Mouse (Mus musculus) urinary bladder, postnatal 14 days (tissue): Measurements from ENCODE around the gene Rassf8.

Experiments
- DNase-seq: peaks from one replicate; pipeline ENCODE4 v3.0.0; 2021; ENCODE audit warnings: low spot score

Rassf8 gene

DNA sequence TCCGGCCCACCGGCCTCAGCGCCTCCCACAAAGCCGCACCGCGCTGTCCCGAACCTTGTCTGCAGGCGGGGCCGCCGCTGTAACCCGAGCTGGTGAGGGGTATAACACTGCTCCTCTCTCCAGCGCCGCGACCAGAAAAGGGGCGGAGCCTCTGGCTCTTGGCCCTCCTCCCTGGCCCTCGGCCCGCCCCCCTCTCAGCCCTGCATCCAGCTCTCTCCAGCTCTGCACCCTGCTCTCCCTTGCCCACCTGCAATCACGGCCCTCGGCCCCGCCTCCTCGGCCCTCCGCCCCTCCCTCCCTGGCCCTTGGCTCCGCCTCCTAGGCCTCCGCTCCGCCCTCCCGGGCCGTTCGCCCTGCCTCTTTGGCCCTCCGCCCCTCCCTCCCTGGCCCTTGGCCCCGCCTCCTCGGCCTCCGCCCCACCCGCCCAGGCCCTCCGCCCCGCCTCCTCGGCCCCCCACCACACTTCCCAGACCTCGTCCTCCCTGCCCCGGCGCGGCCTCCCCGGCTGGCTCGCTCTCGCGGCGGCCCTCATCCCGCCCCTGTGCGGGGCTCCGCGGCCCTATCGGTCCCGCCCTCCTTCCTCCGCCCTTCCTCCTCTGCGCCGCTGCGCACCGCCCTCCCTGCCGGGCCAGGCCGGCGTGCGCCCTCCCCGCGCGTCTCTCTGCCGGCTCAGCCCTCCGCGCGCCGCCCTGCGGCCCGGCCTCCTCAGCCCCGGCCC lies at the start of gene Rassf8:
Rassf8 (plus strand) TSS at position 617 of the 718 bp plus-strand sequence.
- peak; percentile 91 for DNase-seq

DNA sequence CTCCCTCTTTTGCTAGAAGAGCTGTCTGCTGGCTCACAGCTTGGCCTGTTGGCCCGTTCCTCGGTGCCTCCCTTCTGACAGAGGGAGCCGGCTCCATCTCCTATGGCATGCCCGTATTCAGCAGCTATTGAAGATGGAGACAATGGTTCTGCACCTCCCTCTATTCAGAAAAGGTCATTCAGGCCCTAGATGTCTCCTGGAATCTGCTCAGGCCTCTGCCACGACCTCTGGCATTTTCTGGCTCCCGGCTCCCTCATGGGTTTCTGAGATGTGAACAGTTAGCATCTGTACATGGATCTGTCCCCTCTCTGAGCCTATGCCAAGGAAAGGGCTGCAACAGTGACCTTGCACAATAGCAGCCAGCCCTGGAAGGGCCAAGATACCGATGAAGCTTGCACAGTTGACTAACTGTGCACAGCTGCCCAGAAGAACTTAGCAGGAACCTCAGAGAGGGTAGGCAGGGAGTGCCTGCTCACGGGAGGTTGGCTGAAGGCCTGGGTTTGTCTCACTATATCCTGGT lies 45.5 kb upstream of the Rassf8 start:
- DNase-seq = no peak

GRCm38 (mm10) chr6:145703667-145704066 lies 42.9 kb upstream of the Rassf8 start:
- no peak for DNase-seq

- DNase-seq = no peak
Measured at GRCm38 (mm10) chr6:145709956-145710720, 36.4 kb upstream of the Rassf8 start.

DNA sequence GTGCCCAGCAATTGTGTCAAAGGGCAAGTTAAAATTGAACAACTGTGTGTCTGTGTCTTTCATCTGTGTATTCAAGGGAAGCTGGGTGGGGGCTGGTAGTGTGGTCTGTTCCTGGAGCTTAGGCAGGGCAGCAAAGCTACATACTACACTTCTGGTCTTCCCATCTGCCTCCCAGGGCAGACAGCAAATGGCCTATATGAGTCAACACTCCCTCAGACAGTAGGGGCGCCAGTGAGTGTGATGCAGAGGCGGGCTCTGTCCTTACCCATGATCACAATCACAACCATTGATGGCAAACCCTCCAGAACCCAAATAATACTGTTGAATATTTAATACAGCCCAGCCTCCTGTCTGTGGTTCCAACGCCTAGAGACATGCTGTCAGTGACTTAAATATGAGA lies 35.8 kb upstream of the Rassf8 start:
- no peak for DNase-seq

- DNase-seq = no peak
Measured at GRCm38 (mm10) chr6:145711320-145711719, 35.2 kb upstream of the Rassf8 start.

- DNase-seq = no peak
Measured at GRCm38 (mm10) chr6:145713241-145714114, 33.1 kb upstream of the Rassf8 start.

GRCm38 (mm10) chr6:145714131-145714530 lies 32.4 kb upstream of the Rassf8 start:
- DNase-seq = no peak

GRCm38 (mm10) chr6:145722596-145722995 lies 24.0 kb upstream of the Rassf8 start:
- DNase-seq = no peak

DNA sequence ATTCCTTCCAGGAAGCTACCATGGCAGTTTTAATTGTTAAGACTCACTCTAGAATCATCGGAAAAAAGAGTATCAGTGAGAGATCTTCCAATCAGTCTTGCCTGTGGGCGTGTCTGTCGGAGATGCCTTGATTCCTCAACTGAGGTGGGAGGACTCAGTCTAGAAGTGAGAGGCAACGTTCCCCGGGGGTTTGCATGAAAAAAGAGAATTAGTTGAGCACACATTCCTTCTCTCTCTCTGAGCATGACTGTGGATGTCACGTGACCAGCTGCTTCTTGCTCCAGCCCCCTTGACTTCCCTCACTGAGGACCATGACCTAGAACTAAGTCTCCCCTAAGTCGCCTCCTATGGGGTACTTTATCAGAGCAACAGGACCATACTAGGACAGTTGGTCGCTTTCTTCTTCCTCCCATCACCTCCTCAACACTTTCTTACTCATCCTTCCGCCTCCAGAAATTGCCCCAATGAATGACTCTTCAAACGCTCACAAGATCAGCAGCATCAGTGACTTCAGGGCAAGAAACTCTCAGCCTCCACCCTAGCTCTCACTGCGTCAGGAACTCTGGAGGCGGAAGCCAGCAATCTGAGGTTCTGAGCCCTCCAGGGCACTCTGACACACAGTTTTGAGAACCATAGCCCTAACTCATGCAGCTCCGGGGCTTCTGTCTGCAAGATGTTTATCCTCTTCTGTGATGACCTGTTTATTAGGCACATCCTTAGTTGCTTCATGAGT lies 23.3 kb upstream of the Rassf8 start:
- no peak for DNase-seq

DNA sequence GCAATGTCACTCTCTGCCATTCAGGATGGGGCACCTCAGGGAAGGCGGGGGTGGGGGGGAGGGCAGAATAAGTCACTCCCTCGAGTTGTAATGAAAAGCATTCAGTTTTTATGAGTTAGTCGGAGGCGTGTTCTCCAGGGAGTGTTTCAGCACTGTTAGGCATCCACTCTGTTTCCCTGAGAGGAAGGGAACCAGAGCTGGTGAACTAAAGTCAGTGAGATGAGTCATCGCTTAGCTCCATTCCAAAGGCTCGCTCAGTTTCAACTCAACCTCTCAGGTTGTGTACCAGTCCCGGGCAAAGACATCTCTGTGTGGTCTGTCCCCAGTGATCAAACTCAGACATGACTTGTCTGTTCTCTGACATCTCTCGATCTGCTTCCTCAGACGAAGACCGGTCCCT lies 20.7 kb upstream of the Rassf8 start:
- peak; percentile 22 for DNase-seq

- DNase-seq = no peak
Measured at GRCm38 (mm10) chr6:145726986-145727385, 19.6 kb upstream of the Rassf8 start.

GRCm38 (mm10) chr6:145732868-145733267 lies 13.7 kb upstream of the Rassf8 start:
- no peak for DNase-seq

DNA sequence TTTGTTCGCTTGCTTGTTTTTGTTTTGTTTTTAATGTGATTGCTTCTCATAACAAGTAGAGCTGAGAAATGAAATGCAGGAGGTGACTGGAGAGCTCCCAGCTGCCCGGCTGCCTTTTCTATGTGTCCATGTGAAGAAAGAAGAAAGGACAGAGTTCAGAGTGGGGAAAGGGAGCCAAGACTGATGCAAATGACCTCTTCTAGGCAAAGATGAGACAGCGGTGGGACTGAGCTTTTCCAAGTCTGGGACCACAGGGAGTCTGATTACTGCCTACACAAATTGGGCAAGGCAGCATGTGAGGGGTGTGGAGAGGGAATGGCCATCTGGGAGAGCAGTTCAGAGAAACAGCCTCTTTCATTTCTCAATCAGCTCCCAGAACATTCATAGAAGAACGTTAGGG lies 13.3 kb upstream of the Rassf8 start:
- DNase-seq = no peak

DNA sequence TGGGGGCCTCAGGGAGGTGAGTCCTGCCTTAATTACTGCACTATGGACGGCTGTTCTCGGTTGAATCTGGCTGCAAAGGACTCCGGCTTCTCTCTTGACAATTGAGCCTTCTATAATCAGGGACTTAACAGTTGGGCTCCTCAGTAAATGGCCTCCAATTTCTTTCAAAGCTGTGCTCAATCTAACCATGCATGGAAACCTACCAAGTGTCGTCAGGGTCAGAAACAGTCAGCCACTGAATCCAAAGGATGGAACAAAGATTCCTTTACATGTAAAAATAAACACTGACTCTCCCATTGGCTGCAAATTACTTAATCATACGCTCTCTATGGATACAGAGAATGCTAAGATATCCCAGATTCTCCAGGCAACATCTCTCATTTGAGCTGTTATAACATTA lies 12.6 kb upstream of the Rassf8 start:
- no peak for DNase-seq

- DNase-seq = no peak
Measured at GRCm38 (mm10) chr6:145736099-145736498, 10.4 kb upstream of the Rassf8 start.

DNA sequence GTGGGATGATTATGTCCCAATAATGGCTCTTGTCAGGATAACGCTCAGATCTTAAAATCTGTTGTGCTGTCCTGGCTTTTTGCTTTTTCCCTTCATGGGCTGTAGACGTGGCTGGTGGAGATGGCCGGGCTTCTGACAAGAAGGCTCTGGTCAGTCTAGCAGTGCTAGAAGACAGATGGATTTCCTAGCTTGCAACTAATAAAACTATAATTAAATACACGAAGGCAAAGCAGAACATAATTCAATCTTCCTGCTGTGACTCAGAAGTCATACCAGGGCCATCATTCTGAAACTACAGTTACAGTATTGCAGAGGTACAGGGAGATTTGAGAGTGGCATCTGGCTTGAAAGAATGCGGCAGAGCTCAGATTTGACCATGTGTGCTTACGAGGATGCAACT lies 7.3 kb upstream of the Rassf8 start:
- DNase-seq = no peak

GRCm38 (mm10) chr6:145740011-145740410 lies 6.5 kb upstream of the Rassf8 start:
- DNase-seq = no peak

- DNase-seq = peak; percentile 44
Measured at GRCm38 (mm10) chr6:145745291-145745690, 1.3 kb upstream of the Rassf8 start.

- no peak for DNase-seq
Measured at GRCm38 (mm10) chr6:145746921-145747670, 548 bp downstream of the Rassf8 start.
